Mouse (Mus musculus) stomach, embryonic 15.5 days (tissue): Measurements from ENCODE around the gene Phyhipl. TPM values are rescaled to one million over a fixed set of nuclear protein-coding genes. Genes with fewer than 3 reads are reported as not detected.

Source experiments
- ATAC-seq: fragments of 200-750 bp; cut with Nextera tagmentation; 2 replicates; pipeline ENCODE4 v1.8.0; 2017; ENCODE audit warnings: low read depth, moderate number of reproducible peaks, moderate TSS enrichment; ENCODE audit not compliant: insufficient read depth, low FRiP score
- H3K27ac ChIP-seq: fragments of 300-500 bp; sonication (generic); 2 replicates; pipeline ENCODE4 v1.5.1; 2015; ENCODE audit warnings: mild to moderate bottlenecking, inconsistent platforms
- H3K27me3 ChIP-seq: fragments of 300-500 bp; sonication (generic); replicated peaks from 2 replicates; pipeline ENCODE4 v1.6.1; 2015; ENCODE audit warnings: inconsistent platforms
- H3K36me3 ChIP-seq: fragments of 300-500 bp; sonication (generic); 2 replicates; pipeline ENCODE4 v1.6.1; 2015; ENCODE audit warnings: inconsistent platforms
- H3K4me1 ChIP-seq: fragments of 300-500 bp; sonication (generic); 2 replicates; pipeline ENCODE4 v1.6.1; 2015; ENCODE audit warnings: inconsistent platforms
- H3K4me2 ChIP-seq: fragments of 300-500 bp; sonication (generic); 2 replicates; pipeline ENCODE4 v1.6.1; 2015; ENCODE audit warnings: mild to moderate bottlenecking, inconsistent platforms
- H3K4me3 ChIP-seq: fragments of 300-500 bp; sonication (generic); replicated peaks from 2 replicates; pipeline ENCODE4 v1.5.1; 2015; ENCODE audit warnings: inconsistent platforms
- H3K9ac ChIP-seq: fragments of 300-500 bp; sonication (generic); 2 replicates; pipeline ENCODE4 v1.6.1; 2015; ENCODE audit warnings: inconsistent platforms
- H3K9me3 ChIP-seq: fragments of 300-500 bp; sonication (generic); 2 replicates; pipeline ENCODE4 v1.6.1; 2016; ENCODE audit warnings: inconsistent platforms
- WGBS: fragments of 180-500 bp; shearing (Covaris S2); methylation state at CpG from one replicate; pipeline ENCODE4 v1.1.7; 2015; 5-methylcytosine and 5-hydroxymethylcytosine counted together
- polyA plus RNA-seq: library from polyadenylated mRNA; unstranded; fragments of >200 nt; fragmentation: Nextera tagmentation; extraction: Ambion mirVana; gene quantifications from 2 replicates; pipeline ENCODE4 v1.2.1, GENCODE M21; 2015

Phyhipl gene
- polyA plus RNA-seq, 1 experiment from 2014 or later = 4.0 TPM

DNA sequence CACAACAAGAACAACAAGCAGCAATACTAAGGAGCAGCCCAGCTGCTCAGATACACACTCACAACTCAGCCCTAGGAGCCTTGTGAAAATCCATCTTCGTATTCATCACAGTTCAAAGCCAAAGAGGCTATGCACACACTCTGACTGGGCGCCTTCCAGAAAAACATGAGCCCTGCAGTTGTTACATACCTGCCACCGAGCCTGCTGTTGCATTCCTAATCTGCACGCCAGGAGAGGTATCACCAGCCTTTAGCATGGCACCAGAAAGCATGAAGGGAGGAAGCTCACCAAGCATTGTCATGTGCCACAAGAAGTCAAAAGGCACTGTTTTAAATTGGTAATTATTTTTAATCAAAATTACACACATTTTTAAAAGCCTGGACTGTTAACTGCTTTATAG is 1.1 kb downstream of the Phyhipl start:
- no peak overlapping the region for H3K27ac ChIP-seq
- no peak overlapping the region for H3K4me2 ChIP-seq
- H3K36me3 ChIP-seq = no peaks in the 10 kb centered on the region
- no peaks in the 10 kb centered on the region for H3K4me1 ChIP-seq
- H3K4me3 ChIP-seq = no peak overlapping the region
- 68% methylated on average over 4 of the region's 4 CpGs for WGBS
- no peak overlapping the region for H3K9ac ChIP-seq
- no peaks in the 10 kb centered on the region for H3K9me3 ChIP-seq
- no peak for ATAC-seq
- no peaks in the 10 kb centered on the region for H3K27me3 ChIP-seq

DNA sequence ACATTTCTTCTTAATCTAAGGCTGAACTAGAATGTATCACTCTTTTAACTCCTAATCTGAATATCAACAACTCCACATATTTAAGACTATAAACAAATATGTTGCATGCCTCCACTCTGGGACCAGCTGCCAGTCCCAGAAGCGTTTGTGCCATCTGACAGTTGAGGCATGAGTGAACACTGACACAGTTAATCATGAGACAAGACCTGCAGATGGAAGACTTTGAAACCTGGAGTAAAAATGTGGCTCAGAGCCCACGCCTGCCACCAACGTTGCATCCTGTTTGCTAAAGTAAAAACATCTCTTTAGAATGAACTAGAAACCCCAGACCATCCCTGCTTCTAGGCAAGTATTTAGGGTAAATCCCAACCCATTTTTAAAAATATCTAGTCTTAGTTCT is 1.6 kb downstream of the Phyhipl start:
- Histone ChIP-seq H3K27ac (no peak overlapping the region), H3K9me3 (no peaks in the 10 kb centered on the region), H3K36me3 (no peaks in the 10 kb centered on the region), H3K9ac (no peak overlapping the region), H3K4me1 (no peaks in the 10 kb centered on the region), H3K27me3 (no peaks in the 10 kb centered on the region), H3K4me2 (no peak overlapping the region), H3K4me3 (no peak overlapping the region)
- 61% methylated on average over 3 of the region's 3 CpGs for WGBS
- no peak for ATAC-seq

DNA sequence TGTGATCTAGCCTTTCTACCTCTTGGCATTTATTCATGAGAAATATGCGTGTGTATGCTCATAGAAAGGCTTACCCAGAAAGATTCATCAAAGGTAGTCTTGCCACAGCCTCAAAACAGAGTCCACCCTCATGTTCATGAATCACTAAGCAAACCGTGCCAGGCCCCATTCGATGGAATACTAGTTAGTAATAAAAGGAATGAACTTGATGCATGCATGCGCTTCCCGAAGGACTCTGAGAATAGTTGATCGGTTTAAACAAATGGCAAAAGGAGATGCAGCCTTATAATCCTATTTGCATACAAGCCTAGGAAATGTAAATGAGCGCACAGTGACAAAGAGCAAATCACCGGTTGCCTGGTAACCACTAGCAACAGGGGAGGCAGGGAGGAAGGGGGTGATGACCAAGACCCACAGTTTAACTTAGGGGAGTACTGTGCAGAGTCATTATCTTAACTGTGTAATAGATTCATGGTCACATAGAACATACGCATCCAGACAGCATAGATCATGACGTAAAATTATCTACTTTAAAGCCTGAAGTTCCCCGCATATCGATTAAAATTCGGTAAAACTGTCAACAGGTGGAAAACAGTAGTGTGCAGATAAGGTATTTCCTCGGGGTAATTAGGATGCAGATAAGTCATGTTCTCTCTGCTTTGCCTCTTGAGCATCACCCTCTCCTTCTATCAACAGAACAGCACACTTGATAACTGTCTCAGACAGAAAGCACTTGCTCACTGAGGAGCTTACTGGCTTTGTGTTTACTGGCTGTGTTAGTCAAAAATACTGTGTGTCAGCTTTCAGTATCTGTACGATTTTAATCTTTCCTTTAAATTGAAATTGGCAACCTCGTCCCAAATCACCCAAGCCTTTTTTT is 3.8 kb downstream of the Phyhipl start:
- Histone ChIP-seq H3K27ac (no peak overlapping the region), H3K4me3 (no peak overlapping the region), H3K27me3 (no peaks in the 10 kb centered on the region), H3K4me2 (no peak overlapping the region), H3K9me3 (no peaks in the 10 kb centered on the region), H3K4me1 (no peaks in the 10 kb centered on the region), H3K36me3 (no peaks in the 10 kb centered on the region), H3K9ac (no peak overlapping the region)
- WGBS = 54% methylated on average over 16 of the region's 16 CpGs
- ATAC-seq = no peak

DNA sequence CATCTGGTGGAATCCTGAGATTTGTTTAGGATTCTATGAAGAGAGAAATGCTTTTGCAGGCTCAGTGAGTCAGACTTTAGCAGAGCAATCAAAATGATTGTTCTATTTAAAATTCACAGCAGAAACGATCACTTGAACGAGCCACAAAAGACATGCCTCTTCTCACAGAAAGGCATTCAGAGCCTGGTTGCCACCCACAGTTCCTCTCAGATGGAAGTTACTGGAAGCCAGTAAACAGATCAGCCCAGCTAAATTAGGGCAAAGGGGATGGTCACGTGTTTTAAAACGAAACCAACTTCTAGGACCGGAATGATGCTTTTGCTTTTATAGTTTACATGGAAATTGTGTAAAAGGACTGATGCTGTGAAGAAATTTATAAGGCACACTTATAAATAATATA is 6.9 kb downstream of the Phyhipl start:
- no peak overlapping the region for H3K9ac ChIP-seq
- H3K27ac ChIP-seq = no peak overlapping the region
- WGBS = 66% methylated on average over 5 of the region's 5 CpGs
- no peaks in the 10 kb centered on the region for H3K4me1 ChIP-seq
- H3K4me3 ChIP-seq = no peak overlapping the region
- no peak for ATAC-seq
- no peaks in the 10 kb centered on the region for H3K36me3 ChIP-seq
- H3K9me3 ChIP-seq = no peaks in the 10 kb centered on the region
- H3K4me2 ChIP-seq = no peak overlapping the region
- H3K27me3 ChIP-seq = no peaks in the 10 kb centered on the region

DNA sequence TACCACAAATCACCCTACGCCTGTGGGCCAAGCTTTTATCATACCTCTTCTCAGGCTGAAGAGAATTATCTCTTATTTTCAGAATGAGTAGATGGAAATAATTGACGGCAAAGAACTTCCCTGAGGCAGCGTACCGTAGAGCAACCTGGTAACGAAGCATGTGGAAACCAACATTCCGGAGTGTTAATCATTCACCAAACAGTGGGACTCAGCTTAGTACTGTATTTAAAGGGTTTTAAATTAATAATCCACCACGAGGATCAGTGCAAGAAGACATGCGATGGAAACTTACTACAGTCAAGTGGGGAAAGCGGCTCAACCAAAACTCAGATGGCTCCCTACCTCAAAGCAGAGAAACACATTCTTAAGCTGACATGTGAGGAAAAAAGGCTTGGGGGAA is 12.6 kb downstream of the Phyhipl start:
- Histone ChIP-seq H3K27ac (no peak overlapping the region), H3K4me3 (no peak overlapping the region), H3K9me3 (no peaks in the 10 kb centered on the region), H3K27me3 (no peaks in the 10 kb centered on the region), H3K36me3 (no peaks in the 10 kb centered on the region), H3K4me1 (no peaks in the 10 kb centered on the region), H3K4me2 (no peak overlapping the region), H3K9ac (no peak overlapping the region)
- no peak for ATAC-seq
- 64% methylated on average over 9 of the region's 9 CpGs for WGBS

DNA sequence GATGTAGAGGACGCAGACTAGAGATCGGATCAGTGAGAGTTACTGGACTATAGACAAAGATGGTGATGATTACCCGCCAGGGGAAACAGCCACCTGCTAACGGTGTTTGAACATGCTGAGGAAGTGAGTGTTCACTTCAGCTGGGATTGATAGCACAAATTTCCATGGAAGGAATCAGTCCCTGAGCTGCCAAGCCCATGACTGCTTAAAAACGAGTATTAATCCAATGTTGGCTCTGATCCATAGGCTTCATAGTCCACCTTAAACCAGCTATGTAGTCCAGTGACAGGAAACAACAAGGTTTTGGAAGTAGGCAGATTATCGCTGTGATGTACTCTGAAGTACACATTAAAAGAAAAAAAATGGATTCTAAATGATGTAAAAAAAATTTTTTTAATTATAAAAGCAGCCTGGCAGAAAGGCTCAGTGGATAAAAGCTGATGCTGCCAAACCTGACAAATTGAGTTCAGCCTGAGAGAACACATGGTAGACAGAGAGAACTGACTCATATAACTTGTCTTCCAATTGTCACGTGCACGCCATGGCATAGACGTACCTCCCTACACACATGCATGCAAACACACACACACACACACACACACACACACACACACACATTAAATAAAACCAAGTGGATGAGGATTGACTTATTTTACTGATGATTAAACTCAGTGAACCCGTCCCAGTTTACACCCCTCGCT is 14.7 kb downstream of the Phyhipl start:
- no peaks in the 10 kb centered on the region for H3K4me1 ChIP-seq
- H3K27ac ChIP-seq = no peak overlapping the region
- H3K27me3 ChIP-seq = no peaks in the 10 kb centered on the region
- no peak for ATAC-seq
- 76% methylated on average over 11 of the region's 11 CpGs for WGBS
- no peak overlapping the region for H3K9ac ChIP-seq
- H3K9me3 ChIP-seq = no peaks in the 10 kb centered on the region
- no peak overlapping the region for H3K4me3 ChIP-seq
- no peaks in the 10 kb centered on the region for H3K36me3 ChIP-seq
- no peak overlapping the region for H3K4me2 ChIP-seq

DNA sequence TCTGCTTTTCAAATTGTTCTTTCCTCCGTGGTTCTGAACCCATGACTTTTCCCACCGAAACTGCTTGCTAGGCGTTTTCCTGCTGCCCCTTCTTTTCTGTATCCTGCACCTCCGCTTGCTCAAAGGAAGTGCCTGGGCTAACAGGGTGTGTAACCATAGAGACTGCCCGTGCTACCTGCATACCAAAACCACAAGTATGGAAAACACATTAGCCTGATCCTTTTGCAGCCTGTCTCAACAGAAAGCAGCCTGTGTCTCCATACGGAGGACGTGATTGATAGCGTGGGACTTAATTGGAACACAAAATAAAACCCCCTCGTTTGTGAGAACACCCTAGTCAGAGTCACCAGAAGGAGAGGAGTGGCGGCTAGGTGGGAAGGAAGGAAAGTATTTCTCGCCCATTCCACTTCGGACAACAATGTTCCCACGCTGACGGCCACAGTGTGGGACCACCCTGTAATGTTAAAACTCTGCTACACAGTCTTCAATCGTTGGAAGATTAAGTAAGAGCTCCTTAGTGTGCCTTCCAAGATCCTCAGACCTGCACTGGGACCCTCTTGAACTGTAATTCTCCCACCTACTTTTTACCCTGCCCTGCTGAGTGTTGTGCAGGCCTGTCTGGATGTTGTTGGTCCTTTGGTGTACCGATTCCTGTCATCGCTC is 15.6 kb downstream of the Phyhipl start:
- Histone ChIP-seq H3K9me3 (no peaks in the 10 kb centered on the region), H3K27me3 (no peaks in the 10 kb centered on the region), H3K36me3 (no peaks in the 10 kb centered on the region), H3K27ac (no peak overlapping the region), H3K4me2 (no peak overlapping the region), H3K9ac (no peak overlapping the region), H3K4me3 (no peak overlapping the region), H3K4me1 (no peaks in the 10 kb centered on the region)
- no peak for ATAC-seq
- 59% methylated on average over 17 of the region's 17 CpGs for WGBS

DNA sequence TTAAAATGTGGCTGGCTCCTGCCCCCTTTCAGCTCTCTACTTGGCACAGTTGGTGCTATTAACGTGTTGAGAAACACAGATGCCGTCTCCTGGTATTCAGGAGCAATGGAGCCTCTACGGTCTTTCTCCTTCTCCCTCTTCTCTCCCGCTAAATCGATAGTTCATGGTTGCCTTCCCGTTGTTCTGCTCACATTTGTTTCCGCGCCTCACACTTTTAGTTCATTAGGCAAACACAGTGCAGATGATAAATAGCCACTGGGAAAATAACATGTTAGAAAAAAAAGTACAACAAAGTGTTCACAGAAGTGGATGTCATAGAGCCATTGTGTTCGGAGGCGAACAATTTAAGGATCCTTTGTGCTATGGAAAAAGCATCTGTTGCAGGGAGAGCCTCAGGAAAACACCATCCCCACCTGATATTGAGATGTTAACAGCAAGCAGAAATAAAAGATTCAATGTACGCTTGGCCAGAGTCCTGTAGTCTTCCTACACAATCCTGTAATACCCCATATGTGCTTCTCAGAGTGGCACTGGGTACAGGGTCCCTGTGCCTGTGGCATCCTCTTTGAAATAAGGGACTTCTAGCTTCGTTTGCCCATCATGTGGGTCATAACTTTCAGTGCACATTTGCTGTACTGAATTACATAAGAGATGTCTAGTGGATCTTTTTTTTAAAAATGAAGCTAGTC is 18.0 kb downstream of the Phyhipl start:
- Histone ChIP-seq H3K9me3 (no peaks in the 10 kb centered on the region), H3K4me3 (no peak overlapping the region), H3K36me3 (no peaks in the 10 kb centered on the region), H3K4me2 (no peak overlapping the region), H3K27me3 (no peaks in the 10 kb centered on the region), H3K9ac (no peak overlapping the region), H3K27ac (no peak overlapping the region), H3K4me1 (no peaks in the 10 kb centered on the region)
- WGBS = 84% methylated on average over 12 of the region's 12 CpGs
- no peak for ATAC-seq

DNA sequence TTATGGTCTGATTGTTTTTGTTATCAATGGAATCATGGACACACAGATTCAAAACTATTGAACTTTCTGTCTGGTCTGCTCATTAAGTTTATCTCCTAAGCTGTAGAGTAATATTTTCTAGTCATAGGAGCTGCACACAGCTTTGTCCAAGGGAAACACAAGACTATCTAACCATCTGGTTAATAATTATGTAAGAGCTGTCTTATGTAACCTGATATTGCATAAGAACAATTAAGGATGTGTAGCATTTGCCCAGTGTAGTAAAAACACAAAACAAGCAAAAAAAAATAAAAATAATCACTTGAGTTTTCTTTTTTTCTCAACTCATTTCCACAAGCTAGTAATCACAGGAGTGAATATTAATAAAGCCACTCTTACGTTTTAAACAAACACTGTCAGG is 20.5 kb downstream of the Phyhipl start:
- Histone ChIP-seq H3K4me2 (no peak overlapping the region), H3K4me3 (no peak overlapping the region), H3K9ac (no peak overlapping the region), H3K9me3 (no peaks in the 10 kb centered on the region), H3K4me1 (no peaks in the 10 kb centered on the region), H3K36me3 (no peaks in the 10 kb centered on the region), H3K27me3 (no peaks in the 10 kb centered on the region), H3K27ac (no peak overlapping the region)
- 67% methylated on average over 1 of the region's 1 CpGs for WGBS
- no peak for ATAC-seq

DNA sequence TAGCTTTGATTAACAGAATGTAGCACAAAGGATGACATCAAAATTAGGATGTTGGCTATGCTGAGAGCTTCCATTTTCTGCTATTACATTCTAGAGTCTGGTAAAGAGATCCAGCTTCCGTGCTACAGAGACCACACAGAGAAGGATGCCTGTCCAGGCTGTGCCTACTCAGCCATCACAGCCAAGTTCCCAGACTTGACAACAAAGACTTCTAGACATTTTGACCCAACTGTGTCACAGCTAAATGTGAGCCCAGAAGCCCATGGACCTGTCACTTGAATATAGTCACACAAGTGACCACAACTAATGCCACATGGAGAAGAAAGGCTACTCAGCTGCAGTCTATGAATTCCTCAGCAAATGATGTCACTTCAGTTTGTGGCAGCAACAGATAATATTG is 24.6 kb downstream of the Phyhipl start:
- Histone ChIP-seq H3K36me3 (no peaks in the 10 kb centered on the region), H3K27me3 (no peaks in the 10 kb centered on the region), H3K4me1 (no peaks in the 10 kb centered on the region), H3K27ac (no peak overlapping the region), H3K4me2 (no peak overlapping the region), H3K9ac (no peak overlapping the region), H3K4me3 (no peak overlapping the region), H3K9me3 (no peaks in the 10 kb centered on the region)
- 88% methylated on average over 1 of the region's 1 CpGs for WGBS
- no peak for ATAC-seq

DNA sequence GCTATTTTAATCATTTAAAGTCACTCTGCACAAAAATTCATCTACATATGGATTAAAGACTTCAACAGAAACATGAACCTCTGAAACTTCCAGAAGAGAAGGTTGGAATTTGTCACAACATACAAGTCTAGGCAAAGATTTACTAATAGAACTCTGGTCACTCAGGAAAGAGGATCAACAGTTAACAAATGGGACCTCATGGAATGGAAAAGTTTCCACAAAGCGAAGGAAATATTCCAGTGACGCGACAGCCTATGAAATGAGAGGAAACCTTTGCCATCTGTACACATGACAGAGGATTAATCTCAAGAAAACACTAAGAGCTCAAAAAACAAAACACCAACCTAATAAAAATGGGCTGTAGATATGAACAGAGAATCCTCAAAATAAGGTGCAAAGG is 32.3 kb downstream of the Phyhipl start:
- Histone ChIP-seq H3K9me3 (no peaks in the 10 kb centered on the region), H3K36me3 (no peaks in the 10 kb centered on the region), H3K4me3 (no peak overlapping the region), H3K4me2 (no peak overlapping the region), H3K27ac (no peak overlapping the region), H3K4me1 (no peaks in the 10 kb centered on the region), H3K9ac (no peak overlapping the region), H3K27me3 (no peaks in the 10 kb centered on the region)
- WGBS = 94% methylated on average over 3 of the region's 3 CpGs
- ATAC-seq = no peak

DNA sequence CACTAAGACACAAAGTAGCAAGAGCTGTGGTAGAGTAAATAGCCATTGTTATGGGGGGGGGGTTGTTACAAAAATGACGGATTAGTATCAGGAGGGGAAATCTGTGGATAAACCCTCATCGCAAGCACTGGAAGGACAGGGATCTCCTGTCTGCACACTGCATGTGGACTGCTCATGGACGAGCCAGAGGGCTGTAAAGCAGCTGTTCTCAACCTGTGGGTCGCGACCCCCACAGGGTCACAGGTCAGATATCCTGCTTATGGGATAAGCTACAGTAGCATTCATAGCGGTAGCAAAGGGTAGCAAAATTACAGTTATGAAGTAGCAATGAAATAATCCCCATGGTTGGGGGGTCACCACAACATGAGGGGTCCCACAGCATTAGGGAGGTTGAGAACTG is 39.4 kb downstream of the Phyhipl start:
- Histone ChIP-seq H3K9ac (no peak overlapping the region), H3K4me1 (no peaks in the 10 kb centered on the region), H3K4me3 (no peak overlapping the region), H3K4me2 (no peak overlapping the region), H3K27ac (no peak overlapping the region), H3K36me3 (no peaks in the 10 kb centered on the region), H3K9me3 (no peaks in the 10 kb centered on the region), H3K27me3 (no peaks in the 10 kb centered on the region)
- WGBS = 78% methylated on average over 6 of the region's 6 CpGs
- ATAC-seq = no peak
